Mouse (Mus musculus) liver, adult (tissue): ENCODE data around the gene Bag6.

ENCODE experiments used
- GATA4 ChIP-seq: IDR thresholded peaks from 2 replicates; pipeline ENCODE4 v1.6.1; 2014; ENCODE audit warnings: mild to moderate bottlenecking, low read length; ENCODE audit not compliant: insufficient replicate concordance

The Bag6 gene

GRCm38 (mm10) chr17:35167794-35168193 lies 32.8 kb downstream of the Bag6 start:
- TF ChIP-seq GATA4, result no peak

DNA sequence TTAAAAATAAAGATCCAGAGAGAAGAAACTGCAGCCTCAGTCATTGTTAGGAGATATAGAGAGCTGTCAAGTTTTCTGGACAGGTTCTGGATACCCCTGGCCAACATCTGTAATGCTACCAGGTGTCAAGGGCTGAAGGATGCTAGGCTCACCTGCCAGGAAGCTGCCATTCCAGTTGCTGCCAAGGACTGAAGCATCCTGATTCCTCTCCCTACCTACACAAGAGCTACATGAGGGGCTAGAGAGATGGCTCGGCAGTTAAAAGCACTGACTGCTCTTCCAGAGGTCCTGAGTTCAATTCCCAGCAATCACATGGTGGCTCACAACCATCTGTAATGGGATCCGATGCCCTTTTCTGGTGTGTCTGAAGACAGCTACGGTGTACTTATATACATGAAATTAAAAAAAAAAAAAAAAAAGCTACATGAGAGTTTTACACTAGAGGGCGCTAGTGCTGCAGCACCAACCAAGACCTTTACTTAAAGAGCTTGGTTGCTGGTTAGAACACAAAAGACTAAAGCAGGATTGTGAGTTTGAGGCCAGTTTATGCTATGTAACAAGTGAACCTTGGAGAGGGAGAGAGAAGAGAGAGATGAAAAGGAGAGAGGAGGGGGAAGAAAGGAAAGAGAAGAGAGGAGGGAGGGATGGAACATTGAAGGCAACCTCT lies 33.7 kb downstream of the Bag6 start:
- TF ChIP-seq GATA4, result no peak

DNA sequence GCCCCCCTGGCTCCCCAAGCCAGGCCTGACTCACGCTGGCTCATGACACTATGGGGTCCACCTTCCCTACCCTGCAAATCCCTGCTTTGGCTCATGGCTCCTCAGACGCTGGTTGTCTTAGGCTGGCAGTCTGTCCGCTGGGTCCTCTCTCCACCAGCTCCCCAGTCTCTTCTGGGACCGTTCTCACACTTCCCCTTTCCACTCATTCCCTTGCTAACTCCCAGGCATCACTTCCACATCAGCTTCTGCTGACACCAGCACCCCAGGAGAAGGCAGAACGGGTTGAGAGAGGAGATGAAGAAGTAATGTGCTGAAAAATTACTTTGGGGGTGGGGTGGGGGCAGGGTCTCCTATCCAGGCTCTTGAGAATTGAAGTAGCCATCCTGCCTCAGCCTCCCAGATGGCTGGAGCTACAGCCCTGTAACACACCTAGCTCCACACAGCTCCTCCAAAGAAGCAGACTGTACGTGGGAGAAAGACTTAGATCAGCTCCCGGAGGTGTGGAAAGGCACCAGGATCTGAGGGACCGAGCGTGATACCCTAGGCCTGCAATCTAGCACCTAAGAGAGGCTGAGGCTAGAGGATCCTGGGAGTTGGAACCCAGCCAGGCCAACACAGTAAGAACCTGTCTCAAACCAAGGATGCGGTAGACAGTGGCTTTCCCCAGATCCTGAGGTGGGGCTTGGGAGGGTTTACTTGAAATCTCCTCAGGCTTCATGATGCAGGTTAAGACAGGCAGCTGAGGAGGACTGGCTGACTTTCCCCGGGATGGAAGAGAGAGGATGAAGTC lies 37.7 kb downstream of the Bag6 start:
- no peak for TF ChIP-seq GATA4

DNA sequence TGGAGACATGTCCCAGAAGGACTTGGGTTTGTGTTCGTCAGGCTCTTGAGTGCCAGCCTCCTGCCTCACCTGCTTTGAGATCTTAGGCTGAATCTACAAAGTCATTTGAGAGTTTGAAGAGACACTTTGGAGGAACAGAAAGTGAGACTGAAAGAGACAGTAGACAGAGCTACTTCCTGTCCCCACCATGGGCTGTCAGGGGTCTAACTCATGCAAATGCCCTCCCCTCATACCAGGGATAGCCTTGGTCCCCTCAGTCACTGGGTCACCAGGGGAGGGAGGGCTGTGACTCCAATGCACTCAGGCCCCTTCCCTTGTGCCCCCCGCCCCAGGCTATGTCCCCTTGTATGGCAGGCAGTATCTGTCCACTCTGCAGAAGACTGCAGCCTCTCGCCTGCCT lies 38.4 kb downstream of the Bag6 start:
- no peak for TF ChIP-seq GATA4

GRCm38 (mm10) chr17:35174201-35174977 lies 39.4 kb downstream of the Bag6 start:
- no peak for TF ChIP-seq GATA4

- no peak for TF ChIP-seq GATA4
Observed at GRCm38 (mm10) chr17:35175382-35175781, 40.4 kb downstream of the Bag6 start.

- no peak for TF ChIP-seq GATA4
Observed at GRCm38 (mm10) chr17:35175968-35176367, 41.0 kb downstream of the Bag6 start, which contains the start of gene Aif1. TSS of gene Aif1 (minus strand) at chr17:35176068.

DNA sequence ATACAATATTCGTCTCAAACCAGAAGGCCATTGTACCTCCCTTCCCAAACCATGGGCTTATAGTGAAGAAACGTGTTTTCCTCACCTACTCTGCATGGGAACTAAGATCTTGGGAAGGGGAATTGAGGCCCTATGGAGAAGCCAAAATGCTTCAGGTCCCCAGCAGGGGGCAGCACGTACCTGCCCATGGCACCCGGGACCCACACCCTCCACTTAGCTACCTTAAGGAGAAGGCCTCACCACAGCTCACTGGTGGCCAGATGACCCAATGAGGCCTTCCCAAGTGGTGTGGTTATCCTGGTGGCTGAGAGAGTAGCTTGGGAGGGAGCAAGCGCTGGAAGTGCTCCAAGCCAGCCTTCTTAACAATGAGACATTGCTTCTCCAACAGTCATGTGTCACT lies 43.5 kb downstream of the Bag6 start:
- no peak for TF ChIP-seq GATA4

DNA sequence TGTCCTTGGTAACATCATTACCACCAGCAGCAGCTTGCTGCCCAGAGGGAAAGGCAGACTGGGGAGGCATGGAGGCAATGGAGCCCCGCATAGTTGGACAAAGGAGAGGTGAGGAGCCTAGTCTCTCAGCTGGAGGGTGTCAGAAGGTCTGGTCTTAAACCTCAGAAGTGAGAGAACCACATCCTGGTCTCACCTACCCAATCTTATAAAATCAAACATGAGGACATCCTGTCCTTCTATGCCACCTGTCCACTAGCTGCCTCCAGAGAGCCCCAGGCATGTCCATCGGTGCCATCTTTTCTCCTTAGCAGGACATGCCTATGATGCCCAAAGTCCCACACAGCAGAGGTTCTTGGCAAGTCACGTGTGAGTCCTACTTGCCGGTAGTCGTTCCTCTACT lies 45.1 kb downstream of the Bag6 start:
- no peak for TF ChIP-seq GATA4

GRCm38 (mm10) chr17:35185639-35186611 lies 50.9 kb downstream of the Bag6 start:
- TF ChIP-seq GATA4, result no peak

- no peak for TF ChIP-seq GATA4
Observed at GRCm38 (mm10) chr17:35186681-35187080, 51.7 kb downstream of the Bag6 start.

DNA sequence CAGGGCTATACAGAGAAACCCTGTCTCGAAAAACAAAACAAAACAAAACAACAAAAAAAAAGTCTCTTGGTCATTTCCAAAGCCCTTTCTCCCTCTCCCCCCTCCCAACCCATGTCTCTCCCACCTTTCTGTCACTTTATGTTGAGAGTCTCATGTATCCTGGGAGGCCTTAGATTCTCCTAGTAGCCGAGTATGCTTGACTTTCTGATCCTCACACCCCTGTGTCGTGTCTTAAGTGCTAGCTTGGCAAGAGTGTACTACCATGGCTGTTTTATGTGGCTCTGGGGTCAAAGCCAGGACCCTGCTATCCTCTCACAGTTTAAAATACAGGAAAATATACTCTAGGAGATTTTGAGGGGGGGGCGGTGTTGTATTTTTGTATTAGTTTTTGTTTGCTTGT lies 52.4 kb downstream of the Bag6 start:
- no peak for TF ChIP-seq GATA4

DNA sequence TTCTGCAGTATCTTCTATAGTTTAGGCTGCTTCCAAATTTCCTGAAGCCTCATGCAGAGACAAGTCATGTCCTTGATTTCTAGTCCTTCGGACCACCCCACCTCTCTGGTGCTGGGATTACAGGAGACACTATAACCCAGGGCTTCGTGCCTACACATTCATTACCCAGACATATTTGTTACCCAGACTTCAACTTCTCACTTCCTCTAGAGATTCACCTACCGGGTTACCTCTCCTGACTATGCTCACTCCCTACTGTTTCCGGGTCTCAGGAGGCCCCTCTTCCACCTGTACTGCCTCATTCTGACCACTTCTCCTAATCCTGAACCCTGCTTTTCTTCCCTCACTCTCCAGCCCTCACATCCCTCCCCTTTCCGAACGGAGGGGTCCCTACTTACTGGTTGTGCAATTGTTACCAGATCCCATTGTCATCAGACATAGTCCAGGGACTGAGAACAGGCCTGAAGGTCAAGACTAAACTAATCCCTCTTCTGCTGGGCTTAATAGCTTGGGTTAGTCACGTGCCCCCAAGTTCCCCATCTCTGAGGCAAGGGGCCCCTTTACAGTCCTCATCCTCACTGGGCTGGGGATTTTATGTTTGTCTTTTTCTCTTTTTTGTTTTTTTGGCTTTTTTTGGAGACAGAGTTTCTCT lies 53.1 kb downstream of the Bag6 start, which contains the start of gene Lst1:
Gene Lst1 (minus strand): TSS at position 481 of the 652 bp plus-strand sequence.
- TF ChIP-seq GATA4, result no peak

- TF ChIP-seq GATA4, result no peak
Observed at GRCm38 (mm10) chr17:35189186-35189585, 54.2 kb downstream of the Bag6 start.
